Mouse (Mus musculus) thymus, adult 2 months (tissue): ENCODE measurements around the gene Adamtsl5.

ENCODE experiments used
- CTCF ChIP-seq: fragments of 200-500 bp; IDR thresholded peaks from 2 replicates; pipeline ENCODE4 v1.5.1; 2012; ENCODE audit warnings: mild to moderate bottlenecking, control low read depth, low read length, moderate library complexity, borderline replicate concordance; ENCODE audit not compliant: control insufficient read depth, poor library complexity, insufficient read depth; ENCODE audit errors: extremely low read depth
- POLR2A ChIP-seq: fragments of 200-500 bp; IDR thresholded peaks from 2 replicates; pipeline ENCODE4 v1.6.1; 2012; ENCODE audit warnings: mild to moderate bottlenecking, low read length, control low read depth, moderate library complexity; ENCODE audit not compliant: control insufficient read depth, poor library complexity, insufficient read depth; ENCODE audit errors: extremely low read depth

DNA sequence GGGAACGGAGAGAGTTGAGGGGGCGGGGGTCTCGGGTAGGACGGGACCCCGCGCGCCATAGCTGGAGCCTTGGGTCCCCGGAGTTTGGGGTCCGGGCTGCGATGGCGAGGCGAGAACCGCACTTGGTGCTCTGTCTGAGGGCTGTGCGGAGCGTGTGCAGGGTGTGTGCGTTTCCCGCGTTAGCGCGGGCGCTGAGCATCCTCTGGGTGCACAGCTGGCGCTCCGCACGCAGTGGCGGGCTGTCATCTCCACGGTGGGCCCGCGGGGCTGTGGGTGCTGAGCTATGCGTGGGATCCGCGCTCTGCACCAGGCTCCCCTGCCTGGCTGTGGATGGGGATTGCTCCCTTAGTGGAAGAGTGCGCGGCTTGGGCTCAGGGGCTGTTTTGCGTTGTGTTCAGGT, 8.5 kb upstream of the Adamtsl5 start:
- no peak for TF ChIP-seq CTCF
- no peak for TF ChIP-seq POLR2A
